Mouse (Mus musculus) mouse embryonic stem cell (cell line): ENCODE results near the gene Ush1g.

Experiments used
- in situ Hi-C, 2 experiments: fragments of 300-500 bp; cut with MboI; formaldehyde crosslinking; loops; 1 replicate in 1 of 2; 3 replicates in 1 of 2; pipeline ENCODE4 v1.14.3; 2019 to 2020; ENCODE audit warnings: low sequenced_read_pairs in 2 of 2, low pct_unique_long_range_greater_than_20kb in 1 of 2, mixed read lengths in 1 of 2; ENCODE audit not compliant: unreplicated experiment in 1 of 2

The Ush1g gene

DNA sequence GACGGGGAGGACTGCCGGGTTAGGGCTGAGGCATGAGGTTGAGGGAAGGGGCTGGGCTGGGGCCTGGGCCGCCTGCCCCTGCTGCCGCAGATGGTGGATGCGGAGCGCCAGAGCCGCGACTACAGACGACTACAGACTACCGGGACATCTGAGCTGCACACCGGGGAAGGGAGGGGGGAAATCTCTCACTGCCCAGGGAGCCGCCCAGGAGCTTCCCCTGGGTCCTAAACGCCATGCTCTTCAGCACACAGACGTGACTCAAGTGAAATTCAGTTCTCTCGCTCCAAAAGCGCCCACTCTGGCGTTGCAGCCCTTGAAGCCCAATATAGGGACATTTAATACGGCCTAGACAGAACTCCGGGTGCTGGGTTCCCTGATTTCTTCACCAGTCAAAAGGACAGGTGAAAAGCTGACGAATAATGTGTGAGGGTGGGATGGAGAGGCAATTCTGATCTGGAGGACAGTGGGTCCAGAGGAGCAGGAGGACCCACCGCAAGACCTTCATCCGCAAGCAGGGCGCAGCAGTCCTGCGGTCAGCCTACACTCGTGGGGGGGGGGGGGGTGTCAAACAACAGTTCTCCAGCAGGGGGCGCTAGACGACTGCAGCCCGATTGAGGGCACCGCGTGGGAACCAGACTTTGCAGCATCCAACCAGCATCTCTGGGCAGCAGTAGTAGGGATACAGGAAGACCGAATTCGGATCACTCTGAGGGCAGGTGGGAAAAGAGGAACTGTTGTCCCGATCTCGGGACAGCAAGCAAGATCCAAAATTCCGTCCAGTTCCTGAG lies at the start of gene Ush1g:
Gene Ush1g, minus strand, starts transcription at position 136 of the 788 bp plus-strand sequence.
- in situ Hi-C loops: loop anchor here in 1 of 2 experiments (5.0 kb wide), 1 partner anchor 35 kb away; no protein-coding TSS in a partner anchor

DNA sequence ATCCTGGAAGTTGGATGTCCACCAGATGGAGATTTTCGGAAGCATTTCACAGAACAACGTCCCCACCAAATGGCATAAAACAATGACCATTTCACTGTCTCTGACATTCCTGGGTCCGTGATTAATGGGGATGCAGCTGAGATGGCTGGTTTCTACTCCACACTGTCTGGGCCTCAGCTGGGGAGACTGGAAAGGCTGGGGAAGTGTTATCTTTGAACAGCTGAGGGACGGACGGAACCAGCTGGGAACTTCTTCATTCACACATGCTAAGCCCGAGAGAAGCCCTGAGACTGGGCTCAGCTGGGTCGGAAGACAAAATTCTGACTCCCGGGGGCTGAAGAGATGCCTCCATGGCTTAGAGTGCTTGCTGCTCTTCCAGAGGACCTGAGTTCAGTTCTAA lies 49.5 kb upstream of the Ush1g start:
- in situ Hi-C loops: no loop called here

DNA sequence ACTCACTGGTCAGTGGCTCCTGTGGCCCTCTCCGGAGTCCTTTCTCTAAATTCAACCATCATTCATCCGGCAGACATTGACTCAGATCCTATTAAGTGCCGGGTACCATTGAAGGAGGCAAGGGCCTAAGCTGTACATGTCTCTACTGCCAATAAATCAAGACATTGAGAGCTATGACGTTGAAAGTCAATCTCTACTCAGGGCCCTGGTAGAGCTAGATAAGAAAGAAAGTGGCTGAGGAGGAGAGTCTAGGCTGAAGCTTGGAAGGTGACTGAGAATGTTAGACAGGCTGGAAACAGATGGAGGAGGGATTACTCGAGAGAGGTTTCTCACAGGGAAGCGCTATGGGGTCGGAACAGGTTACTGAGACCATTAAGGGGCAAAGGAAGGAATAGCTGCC lies 48.5 kb upstream of the Ush1g start:
- in situ Hi-C loops: no loop called here

DNA sequence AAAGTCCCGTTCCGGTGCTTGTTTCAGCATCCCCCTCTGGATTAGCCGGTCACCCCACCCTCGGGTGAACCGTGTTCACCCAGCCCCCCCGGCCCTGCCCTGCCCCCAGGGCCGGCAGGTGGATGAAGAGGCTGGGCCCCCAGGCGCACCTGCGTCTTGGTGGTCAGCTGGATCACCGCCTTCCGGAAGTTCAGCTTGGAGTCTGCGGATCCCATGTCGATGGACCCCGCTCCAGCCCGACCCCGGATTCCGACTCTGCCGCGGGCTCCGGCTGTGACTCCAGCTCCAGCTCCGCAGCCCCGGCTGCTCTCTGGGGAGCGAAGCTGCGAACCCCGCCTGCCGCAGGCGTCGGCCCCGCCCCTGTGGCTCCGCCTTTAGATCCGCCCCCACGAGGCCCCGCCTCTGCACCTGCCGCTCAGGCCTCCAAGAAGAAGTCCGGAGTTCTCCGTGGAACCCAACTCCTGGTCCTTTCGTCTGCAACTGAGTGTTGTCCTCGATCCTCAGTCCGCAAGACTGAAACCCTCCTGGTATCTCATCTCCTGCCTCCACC lies 45.6 kb upstream of the Ush1g start, which contains the start of gene Hid1:
Gene Hid1, minus strand, starts transcription at position 362 of the 550 bp plus-strand sequence.
- in situ Hi-C loops: no loop called here

DNA sequence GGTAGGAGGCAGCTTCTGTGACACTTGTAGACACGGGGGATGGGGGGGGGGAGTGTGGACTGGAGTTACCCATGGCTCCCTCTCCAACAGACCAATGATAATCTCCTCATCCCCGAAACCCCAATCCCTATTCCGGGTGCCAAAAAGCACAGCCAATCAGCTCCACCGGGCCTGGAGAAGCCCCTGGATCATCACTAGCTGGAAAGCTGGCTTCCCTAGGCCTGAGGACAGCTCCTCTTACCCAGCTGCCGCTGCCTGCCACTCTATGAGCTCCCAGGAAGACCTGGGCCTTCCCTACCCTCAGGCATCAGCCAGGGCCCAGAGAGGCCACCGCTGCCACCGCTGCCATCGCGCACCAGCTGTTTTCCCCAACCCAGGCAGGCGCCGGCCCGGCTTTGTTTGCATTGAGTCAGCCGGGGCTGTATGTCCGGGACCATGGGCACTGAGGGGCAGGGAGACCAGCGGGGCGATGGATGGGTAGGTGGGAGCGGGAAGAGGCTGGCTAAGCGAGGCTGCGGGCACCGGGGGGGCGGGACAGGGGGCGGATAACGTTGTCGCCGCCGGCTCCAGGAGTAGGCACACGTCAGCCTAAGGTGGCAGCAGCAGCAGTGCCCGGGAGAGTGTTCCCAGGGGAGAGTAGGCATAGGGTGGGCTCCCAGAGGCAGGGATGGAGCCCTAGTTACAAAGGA lies 45.0 kb upstream of the Ush1g start:
- in situ Hi-C loops: no loop called here

DNA sequence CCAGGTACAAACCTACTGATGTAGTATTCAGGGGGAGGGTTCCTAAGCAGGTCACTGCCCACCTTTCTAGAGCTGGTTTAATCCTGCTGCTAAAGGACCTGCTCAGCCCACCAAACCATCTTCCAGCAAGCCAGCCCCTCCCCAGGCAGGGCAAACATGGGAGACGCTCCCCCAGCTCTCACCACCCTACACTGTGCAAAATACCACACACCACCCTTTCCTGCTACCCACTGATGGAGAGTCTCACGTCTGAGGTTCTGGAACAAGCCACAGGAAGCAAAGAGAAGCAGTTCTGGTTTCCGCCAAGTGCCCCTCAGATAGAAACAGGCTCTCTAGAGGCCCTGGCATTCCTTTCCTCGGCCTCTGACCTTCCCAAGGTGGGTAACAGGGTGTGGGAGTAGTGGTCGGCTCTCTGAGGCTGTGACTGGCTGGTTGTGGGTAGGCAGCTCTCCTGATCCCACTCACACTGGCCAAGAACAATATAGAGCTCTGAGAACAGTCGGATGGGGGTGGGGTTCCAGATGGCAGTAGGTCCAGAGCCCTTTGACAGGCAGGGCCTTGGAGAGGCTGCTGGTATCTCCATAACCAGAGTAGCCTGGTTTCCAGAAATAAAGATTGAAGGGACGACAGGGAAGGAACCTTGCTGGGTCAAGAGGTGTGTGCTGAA lies 44.3 kb upstream of the Ush1g start:
- in situ Hi-C loops: no loop called here

DNA sequence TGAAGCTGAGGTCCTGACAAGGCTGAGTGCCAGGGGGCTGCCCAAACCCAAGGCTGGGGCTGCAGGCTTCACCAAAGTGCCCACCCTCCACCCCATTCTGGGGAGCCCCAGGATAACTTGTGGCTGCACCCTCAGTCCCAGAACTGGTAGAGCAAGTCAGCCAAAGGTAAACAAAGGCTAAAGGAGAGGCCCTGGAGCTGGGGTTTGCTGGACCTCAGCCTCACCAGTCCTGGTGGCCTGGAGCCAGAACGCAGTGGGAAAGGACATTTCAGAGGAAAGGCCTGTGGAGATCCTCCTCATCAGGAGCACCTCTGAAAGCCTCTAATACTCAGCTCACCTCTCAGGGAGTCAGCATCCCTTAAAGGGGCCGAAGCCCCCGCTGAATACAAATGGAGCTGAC lies 42.3 kb upstream of the Ush1g start:
- in situ Hi-C loops: no loop called here

DNA sequence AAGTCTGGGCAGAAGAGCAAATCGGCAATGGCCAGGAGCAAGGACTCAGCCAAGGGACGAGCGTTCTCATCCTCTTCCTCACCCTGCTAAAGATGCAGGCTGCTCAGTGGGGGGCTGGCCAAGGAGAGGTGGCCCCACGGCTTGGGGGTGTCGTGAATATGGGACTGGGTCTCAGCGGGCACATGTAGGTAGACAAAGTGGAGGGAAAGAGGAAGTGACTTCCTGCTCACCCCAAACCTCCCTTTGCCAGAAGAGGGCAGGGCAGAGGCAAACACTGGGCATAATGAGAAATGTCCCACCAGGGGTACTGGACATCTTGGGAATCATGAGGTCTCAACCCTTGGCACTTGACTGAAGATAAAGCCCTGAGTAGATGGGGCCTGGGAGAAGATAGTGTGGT lies 37.9 kb upstream of the Ush1g start:
- in situ Hi-C loops: loop anchor here in 1 of 2 experiments (5.0 kb wide), 2 partner anchors 37 to 83 kb away; partner anchors contain the start of genes Trim80 and Ush1g

DNA sequence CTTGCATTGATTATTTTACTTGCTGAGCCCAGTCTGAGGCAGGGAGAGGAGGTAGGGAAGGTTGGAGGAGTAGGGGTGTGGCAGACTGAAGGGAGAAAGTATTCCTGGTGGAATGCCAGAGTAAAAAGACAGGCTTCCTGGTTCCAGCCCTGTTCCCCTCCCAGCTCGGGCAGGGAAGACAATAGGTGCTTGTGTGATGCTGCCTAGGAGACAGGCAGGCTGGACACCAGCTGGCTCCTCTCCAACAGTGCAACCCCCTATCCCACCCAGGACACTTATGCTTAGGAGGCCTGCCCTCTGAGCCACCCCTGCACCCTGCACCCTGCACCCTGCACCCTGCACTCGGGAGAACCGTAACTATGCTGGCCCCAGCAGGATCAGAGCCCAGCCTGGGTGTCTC lies 37.5 kb upstream of the Ush1g start:
- in situ Hi-C loops: loop anchor here in 1 of 2 experiments (5.0 kb wide), 2 partner anchors 37 to 83 kb away; partner anchors contain the start of genes Trim80 and Ush1g

DNA sequence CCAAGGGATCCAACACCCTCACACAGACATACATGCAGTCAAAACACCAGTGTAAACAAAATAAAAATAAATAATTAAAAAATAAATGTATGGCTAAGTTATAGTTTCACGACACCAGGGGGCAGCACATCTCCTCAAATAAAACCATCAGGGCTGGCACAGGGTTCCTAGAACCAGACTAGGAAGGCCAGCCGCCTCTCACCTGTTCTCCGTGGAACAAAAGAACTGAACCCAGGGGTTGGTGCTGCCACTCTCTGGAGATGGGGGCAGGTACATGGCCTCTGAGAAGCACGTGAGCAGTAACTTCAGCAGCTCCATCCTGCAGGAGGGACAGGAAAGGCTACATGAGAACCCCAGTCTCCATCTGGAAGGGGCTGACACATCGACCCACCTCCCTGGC lies 36.6 kb upstream of the Ush1g start:
- in situ Hi-C loops: loop anchor here in 1 of 2 experiments (5.0 kb wide), 2 partner anchors 36 to 84 kb away; partner anchors contain the start of genes Trim80 and Ush1g

DNA sequence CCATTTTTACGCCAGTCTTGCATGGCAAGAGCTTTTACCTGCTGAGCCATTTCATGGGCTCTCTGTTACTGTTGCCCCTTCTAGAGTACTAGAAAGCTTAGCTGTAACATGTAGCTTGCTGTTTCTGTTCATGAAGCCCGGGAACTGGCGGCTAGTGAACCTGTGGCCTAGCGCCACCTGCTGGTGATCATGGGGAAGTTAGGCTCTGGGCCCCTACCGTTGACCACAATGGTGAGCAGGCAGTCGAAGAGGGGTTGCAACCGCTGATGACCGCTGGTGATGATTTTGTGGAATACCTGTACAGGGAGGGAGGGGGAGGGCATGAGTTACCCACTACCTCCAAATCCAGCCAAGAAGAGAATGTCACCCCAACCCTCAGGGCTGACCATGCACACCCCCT lies 32.3 kb upstream of the Ush1g start:
- in situ Hi-C loops: no loop called here

DNA sequence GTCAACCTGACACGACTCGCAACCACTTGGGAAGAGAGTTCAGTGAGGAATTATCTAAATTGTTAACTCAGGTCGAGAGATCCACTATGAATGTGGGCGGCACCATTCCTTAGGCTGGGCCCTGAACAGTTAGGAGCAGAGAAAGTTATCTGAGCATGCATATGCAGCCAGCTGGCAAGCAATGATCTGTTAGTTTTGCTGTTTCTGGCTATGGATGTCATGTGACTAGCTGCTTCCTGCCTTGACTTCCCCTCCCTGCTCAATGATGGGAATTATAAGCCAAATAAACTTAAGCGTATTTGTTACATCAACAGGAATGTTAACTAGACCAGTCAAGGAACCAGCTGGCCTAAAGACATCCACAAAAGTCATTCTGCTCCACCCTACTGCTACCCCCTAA lies 31.5 kb upstream of the Ush1g start:
- in situ Hi-C loops: no loop called here

DNA sequence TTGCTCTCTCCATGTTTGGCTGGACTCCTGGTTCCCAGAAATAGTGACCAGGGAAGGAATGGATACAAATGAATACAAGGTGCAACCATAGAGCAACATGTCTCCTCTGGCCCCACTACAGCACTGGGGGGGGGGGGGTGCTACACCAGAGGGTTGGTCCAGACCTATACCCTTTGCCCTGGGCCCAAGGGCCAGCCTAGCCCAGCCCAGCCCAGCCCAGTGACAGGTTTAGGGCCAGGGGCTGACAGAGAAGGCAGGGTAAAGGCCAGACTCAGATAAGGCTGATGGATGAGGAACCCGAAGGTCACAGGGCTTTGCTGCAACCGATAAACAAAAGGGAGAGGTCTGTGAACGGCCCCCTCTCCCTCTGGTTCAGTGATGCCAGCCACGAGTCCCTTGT lies 28.1 kb upstream of the Ush1g start:
- in situ Hi-C loops: no loop called here

DNA sequence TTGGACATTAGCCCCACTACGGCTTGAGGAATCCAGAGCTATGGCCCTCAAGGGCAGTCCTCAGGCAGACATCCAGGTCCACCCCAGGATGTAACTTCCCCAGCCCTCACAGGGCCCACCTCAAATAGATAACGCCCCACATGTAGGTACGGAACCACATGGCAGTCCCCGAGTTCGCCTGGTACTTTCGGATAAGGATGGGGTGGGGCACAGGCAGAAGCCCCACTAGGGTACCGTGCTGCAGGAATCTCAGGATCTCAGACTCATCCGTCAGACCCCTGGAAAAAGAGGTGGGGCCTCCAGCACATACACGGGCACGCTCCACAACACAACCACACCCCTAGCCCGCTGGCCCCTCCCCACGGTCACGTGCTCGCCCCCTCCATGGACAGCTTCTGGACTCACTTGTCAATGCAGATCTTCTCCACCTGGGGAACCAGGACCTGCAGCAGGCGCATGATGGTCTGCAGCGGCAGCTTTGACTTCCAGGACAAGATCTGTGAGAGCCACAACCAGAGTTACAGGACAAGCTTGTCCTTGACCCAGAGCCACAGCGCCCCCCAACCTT lies 26.9 kb upstream of the Ush1g start:
- in situ Hi-C loops: no loop called here

DNA sequence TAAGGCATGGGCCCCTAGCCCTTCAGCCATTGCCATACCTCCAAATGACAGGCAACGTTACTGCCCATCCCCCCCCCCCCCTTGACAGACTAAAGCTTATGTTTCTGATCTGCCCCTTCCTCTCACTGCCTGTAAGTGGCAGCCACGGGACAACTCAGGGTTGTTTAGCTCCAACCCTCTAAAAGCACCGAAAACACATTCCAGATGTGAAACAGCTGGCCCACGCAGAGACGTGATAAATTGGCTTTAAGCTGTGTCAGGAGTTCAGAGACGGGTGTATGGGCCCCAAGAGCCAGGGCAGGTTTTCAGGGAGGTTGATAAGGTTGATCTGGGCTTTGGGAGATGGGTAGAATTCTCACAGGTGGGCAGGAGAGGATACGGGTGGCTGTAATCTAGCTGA lies 23.7 kb upstream of the Ush1g start:
- in situ Hi-C loops: no loop called here

DNA sequence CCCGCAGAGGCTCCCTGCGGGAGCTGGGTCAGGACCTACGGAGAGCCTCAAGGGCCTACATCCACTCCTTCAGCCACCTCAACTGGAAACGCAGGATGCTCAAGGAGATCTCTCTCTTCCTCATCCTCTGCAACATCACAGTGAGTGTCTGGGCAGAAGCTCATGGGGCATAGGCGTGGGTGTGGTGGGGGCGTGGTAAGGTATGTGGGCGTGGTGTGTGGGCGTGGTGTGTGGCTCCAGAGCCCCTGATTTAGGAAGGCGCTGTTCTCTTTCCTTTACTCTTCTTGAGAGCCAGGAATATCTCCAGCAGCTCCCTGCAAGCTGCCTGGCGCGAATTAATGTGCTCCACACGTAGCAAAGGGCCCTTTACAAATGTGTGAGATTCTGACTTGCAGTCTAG lies 23.1 kb upstream of the Ush1g start:
- in situ Hi-C loops: no loop called here

DNA sequence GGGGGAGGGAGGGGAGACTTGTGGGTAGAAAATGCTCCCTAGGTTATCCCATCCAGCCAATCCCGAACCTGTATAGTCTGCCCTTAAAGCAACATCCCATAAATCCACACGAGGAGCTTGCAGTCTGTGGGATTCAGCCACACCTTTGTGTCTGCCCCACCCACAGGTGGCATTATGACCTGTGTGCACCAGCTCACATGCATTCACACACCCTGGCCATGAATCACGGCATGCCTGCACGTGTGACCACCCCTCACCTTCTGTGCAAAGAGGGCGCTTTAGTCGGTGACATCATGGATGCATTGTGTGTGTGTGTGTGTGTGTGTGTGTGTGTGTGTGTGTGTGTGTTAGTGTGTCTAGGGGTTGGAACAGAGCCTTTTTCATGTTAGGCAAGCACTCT lies 20.0 kb upstream of the Ush1g start:
- in situ Hi-C loops: no loop called here

DNA sequence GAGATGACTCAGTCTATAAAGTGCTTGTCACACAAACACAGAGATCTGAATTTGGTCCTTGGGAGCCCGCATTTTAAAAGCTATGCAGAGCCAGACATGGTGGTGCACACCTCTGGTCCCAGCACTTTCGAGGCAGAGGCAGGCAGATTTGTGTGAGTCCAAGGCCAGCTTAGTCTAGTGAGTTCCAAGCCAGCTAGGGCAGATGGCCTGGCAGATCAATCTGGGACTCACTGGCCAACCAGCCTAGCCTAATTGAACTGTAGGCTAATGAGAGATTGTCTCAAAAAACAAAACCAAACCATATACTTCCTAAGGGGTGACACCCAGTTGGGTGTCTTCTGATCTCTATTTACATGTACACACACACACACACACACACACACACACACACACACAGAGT lies 19.4 kb upstream of the Ush1g start:
- in situ Hi-C loops: no loop called here

DNA sequence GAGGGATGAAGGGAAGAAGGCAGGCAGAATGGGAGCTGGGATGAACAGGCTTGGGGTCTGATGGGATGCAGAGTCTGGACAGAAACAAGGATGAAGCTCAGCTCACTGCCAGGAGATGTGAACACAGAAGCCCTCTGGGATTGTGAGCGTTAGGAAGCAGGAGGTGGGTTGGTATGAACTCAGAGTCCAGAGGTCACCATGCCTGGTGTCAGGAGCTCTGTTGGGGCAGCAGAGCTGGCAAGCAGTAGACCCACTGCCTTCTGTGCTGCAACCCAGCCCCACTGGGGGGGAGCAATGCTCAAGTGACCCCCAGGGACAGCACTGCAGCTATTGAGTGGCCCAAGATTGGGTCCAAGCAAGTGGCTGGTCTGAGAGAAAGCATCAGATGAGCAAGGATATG lies 16.0 kb upstream of the Ush1g start:
- in situ Hi-C loops: no loop called here
